ENCODE assay signal across 23 mouse cellular contexts in genomic region chr4:114798041-114798624, GRCm38 (mm10). TPM values are rescaled to one million over a fixed set of nuclear protein-coding genes. Genes with fewer than 3 reads are reported as not detected.
DNase-seq lines count a peak whose midpoint lies in the region; ATAC-seq and TF ChIP-seq lines count a peak whose summit lies in the region.
"Had no signal": no experiment of that assay in that cellular context is flagged by ENCODE, and none has a peak within 500 bp of the region (broad histone marks: within the 10 kb centered on the region; RNA-seq: fewer than 3 reads in every experiment).

No protein-coding gene starts in this region.

- no peak overlapping the region for H3K4me2 ChIP-seq in hindbrain, postnatal 0 days (ENCODE audit: low read depth, low read length)
- no peak overlapping the region for H3K4me2 ChIP-seq in hindbrain, embryonic 12.5 days (replicated peaks)
- H3K4me2 ChIP-seq in lung, postnatal 0 days (replicated peaks; ENCODE audit: low read depth, low read length): no peak overlapping the region
- H3K4me2 ChIP-seq: forebrain, embryonic 13.5 days; limb, embryonic 15.5 days; liver, embryonic 15.5 days had no signal

- DNase-seq in hindbrain, postnatal 0 days (ENCODE audit: low spot score): peak; percentile 19
- DNase-seq in lung, postnatal 10 days: peak; percentile 40
- no peak for DNase-seq in lung, postnatal 0 days (ENCODE audit: low spot score)
- DNase-seq in kidney, postnatal 36 days: peak; percentile 33 to 40
- DNase-seq in right cerebral cortex, adult 2 months (ENCODE audit: low spot score in 2 of 2): no peak
- DNase-seq in spleen, postnatal 36 days (ENCODE audit: low spot score in 2 of 2): no peak
- DNase-seq: adrenal gland, postnatal 36 days; cerebellum, adult 11-12 months; cerebellum, postnatal 25 days; embryo, embryonic 11 days; layer of hippocampus, adult 9-11 months; thymus, postnatal 14 days had no signal

- no peaks in the 10 kb centered on the region for H3K36me3 ChIP-seq in hindbrain, postnatal 0 days (ENCODE audit: insufficient read depth, low read length)
- no peaks in the 10 kb centered on the region for H3K36me3 ChIP-seq in hindbrain, embryonic 12.5 days
- no peaks in the 10 kb centered on the region for H3K36me3 ChIP-seq in lung, postnatal 0 days (ENCODE audit: insufficient read depth, low read length)
- H3K36me3 ChIP-seq: G1E; limb, embryonic 15.5 days; liver, embryonic 15.5 days had no signal

- no peaks in the 10 kb centered on the region for H3K27me3 ChIP-seq in hindbrain, postnatal 0 days (ENCODE audit: insufficient read depth, low read length)
- H3K27me3 ChIP-seq in hindbrain, embryonic 12.5 days: peaks cover 14% of the 10 kb centered on the region; the same call in 1 of the 2 replicates
- no peaks in the 10 kb centered on the region for H3K27me3 ChIP-seq in lung, postnatal 0 days (replicated peaks; ENCODE audit: insufficient read depth, low read length)
- H3K27me3 ChIP-seq: liver, embryonic 15.5 days had no signal

- WGBS in hindbrain, postnatal 0 days: 65% methylated on average over 7 of the region's 7 CpGs
- WGBS in hindbrain, embryonic 12.5 days: 67% methylated on average over 7 of the region's 7 CpGs
- 49% methylated on average over 7 of the region's 7 CpGs for WGBS in lung, postnatal 0 days

- TF ChIP-seq EP300 in lung, postnatal 0 days (IDR thresholded peaks at IDR 0.05): no peak

- no peaks in the 10 kb centered on the region for H3K9me3 ChIP-seq in hindbrain, postnatal 0 days (ENCODE audit: low read length)
- H3K9me3 ChIP-seq in hindbrain, embryonic 12.5 days (replicated peaks): no peaks in the 10 kb centered on the region
- H3K9me3 ChIP-seq in lung, postnatal 0 days (ENCODE audit: low read length): no peaks in the 10 kb centered on the region
- H3K9me3 ChIP-seq: forebrain, embryonic 13.5 days; limb, embryonic 15.5 days; liver, embryonic 15.5 days had no signal

- no peak for TF ChIP-seq CTCF in hindbrain, postnatal 0 days (IDR thresholded peaks at IDR 0.05; ENCODE audit: low read depth)
- no peak for TF ChIP-seq CTCF in lung, postnatal 0 days (IDR thresholded peaks at IDR 0.05)

- ATAC-seq in hindbrain, postnatal 0 days: no peak
- ATAC-seq in hindbrain, embryonic 12.5 days (ENCODE audit: low FRiP score): no peak
- no peak for ATAC-seq in lung, postnatal 0 days
- ATAC-seq: midbrain, embryonic 16.5 days had no signal

- H3K9ac ChIP-seq in hindbrain, postnatal 0 days (replicated peaks; ENCODE audit: low read length): no peak overlapping the region
- no peak overlapping the region for H3K9ac ChIP-seq in hindbrain, embryonic 12.5 days
- no peak overlapping the region for H3K9ac ChIP-seq in lung, postnatal 0 days (replicated peaks; ENCODE audit: low read depth)
- H3K9ac ChIP-seq: forebrain, embryonic 13.5 days; limb, embryonic 15.5 days; liver, embryonic 15.5 days had no signal

- no peak overlapping the region for H3K27ac ChIP-seq in hindbrain, postnatal 0 days
- H3K27ac ChIP-seq in hindbrain, embryonic 12.5 days: no peak overlapping the region
- H3K27ac ChIP-seq in lung, postnatal 0 days (ENCODE audit: low read length): no peak overlapping the region
- H3K27ac ChIP-seq: forebrain, embryonic 13.5 days; left cerebral cortex, adult 2 months; limb, embryonic 15.5 days; liver, embryonic 15.5 days had no signal

- H3K4me1 ChIP-seq in hindbrain, postnatal 0 days (ENCODE audit: insufficient read depth, low read length): no peaks in the 10 kb centered on the region
- peaks cover 7% of the 10 kb centered on the region; the same call in 1 of the 2 replicates for H3K4me1 ChIP-seq in hindbrain, embryonic 12.5 days
- H3K4me1 ChIP-seq in lung, postnatal 0 days (ENCODE audit: insufficient read depth, low read depth, low read length): no peaks in the 10 kb centered on the region; the same call in 1 of the 2 replicates
- H3K4me1 ChIP-seq: forebrain, embryonic 13.5 days; liver, embryonic 15.5 days had no signal

- H3K4me3 ChIP-seq in hindbrain, postnatal 0 days (ENCODE audit: low read length): no peak overlapping the region
- no peak overlapping the region for H3K4me3 ChIP-seq in hindbrain, embryonic 12.5 days
- H3K4me3 ChIP-seq in lung, postnatal 0 days (ENCODE audit: low read depth, low read length): no peak overlapping the region
- H3K4me3 ChIP-seq: forebrain, embryonic 13.5 days; left cerebral cortex, adult 2 months; limb, embryonic 15.5 days; liver, embryonic 15.5 days had no signal

RNA-seq across cellular contexts. Expression of gene Gm12830, which starts 23.4 kb away (rescaled TPM):
- total RNA-seq in hindbrain, postnatal 0 days (2014; rRNA removed): not detected in 2 replicates
- not detected in 2 replicates for polyA plus RNA-seq in hindbrain, postnatal 0 days (2015; fragmentation: Nextera tagmentation; extraction: Ambion mirVana)
- polyA plus RNA-seq in hindbrain, embryonic 12.5 days (2016; fragmentation: Nextera tagmentation; extraction: Ambion mirVana): not detected in 2 replicates
- not detected in 2 replicates for polyA plus RNA-seq in lung, postnatal 0 days (2015; fragmentation: Nextera tagmentation; extraction: Ambion mirVana)
- total RNA-seq: adrenal gland, postnatal 36 days; gastrocnemius, postnatal 4 days; hematopoietic stem cell, adult 5-6 weeks; left cerebral cortex, adult 2 months had no signal
- polyA plus RNA-seq: forebrain, embryonic 13.5 days; G1E; heart, embryonic 16.5 days; limb, embryonic 15.5 days; liver, embryonic 15.5 days; midbrain, embryonic 16.5 days; testis, adult 2 months had no signal

Comparison
In these comparisons a context has a peak if more than half of its experiments do, and no peak if none do; other contexts are left out.
1. DNase-seq: peak in hindbrain, postnatal 0 days (single experiment), lung, postnatal 10 days (single experiment) and kidney, postnatal 36 days (2 of 2); none in lung, postnatal 0 days (single experiment), right cerebral cortex, adult 2 months (0 of 2) and spleen, postnatal 36 days (0 of 2).